Mouse (Mus musculus): ENCODE results near the gene Nop9. TPM values are rescaled to one million over a fixed set of nuclear protein-coding genes. Genes with fewer than 3 reads are reported as not detected.

Gene Nop9
- polyA plus RNA-seq, 1 experiment from 2014 or later, result 26.2 TPM

DNA sequence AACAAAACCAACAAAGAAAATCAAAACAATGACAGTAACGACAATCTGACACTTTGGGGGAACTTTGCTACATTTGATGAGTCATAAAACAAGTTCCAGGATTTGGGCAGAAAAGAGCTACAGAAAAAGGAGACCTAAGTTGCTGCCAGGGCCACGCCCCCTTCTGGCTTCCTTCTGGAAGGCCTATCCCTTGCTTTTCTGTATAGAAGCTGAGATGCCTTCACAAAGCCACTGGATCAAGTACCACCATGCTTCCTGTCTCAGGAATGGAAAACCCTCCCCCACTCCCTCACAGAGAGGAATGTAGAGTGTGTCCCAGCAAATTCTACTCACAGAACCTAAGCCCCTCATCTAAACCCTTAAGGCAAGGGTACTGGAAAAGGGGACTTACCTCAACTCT lies 48.5 kb downstream of the Nop9 start:
- Histone ChIP-seq H3K36me3 (ENCODE audit: insufficient read depth, low read length) (no peaks in the 10 kb centered on the region), H3K4me3 (replicated peaks; ENCODE audit: low read depth, low read length) (no peak overlapping the region), H3K9me3 (replicated peaks; ENCODE audit: low read length) (no peaks in the 10 kb centered on the region), H3K27ac (no peak overlapping the region), H3K27me3 (ENCODE audit: insufficient read depth, low read length) (no peaks in the 10 kb centered on the region; the same call in 1 of the 2 replicates), H3K4me1 (replicated peaks; ENCODE audit: insufficient read depth, low read length) (no peaks in the 10 kb centered on the region), H3K9ac (ENCODE audit: low read depth, low read length) (no peak overlapping the region), H3K4me2 (ENCODE audit: low read length) (no peak overlapping the region)
- DNase-seq (ENCODE audit: low spot score), result no peak
- ATAC-seq (replicated peaks; ENCODE audit: low FRiP score, low read depth), result no peak
- whole genome bisulfite sequencing, result 48% methylated on average over 2 of the region's 2 CpGs
- TF ChIP-seq CTCF (IDR thresholded peaks at IDR 0.05; ENCODE audit: low read depth), result no peak

- WGBS, result 68% methylated on average over 15 of the region's 15 CpGs
- Histone ChIP-seq H3K9ac (ENCODE audit: low read depth, low read length) (no peak overlapping the region), H3K4me1 (replicated peaks; ENCODE audit: insufficient read depth, low read length) (no peaks in the 10 kb centered on the region), H3K27ac (peak overlapping the region; percentile 60), H3K4me2 (ENCODE audit: low read length) (no peak overlapping the region), H3K9me3 (replicated peaks; ENCODE audit: low read length) (no peaks in the 10 kb centered on the region), H3K27me3 (ENCODE audit: insufficient read depth, low read length) (no peaks in the 10 kb centered on the region), H3K4me3 (replicated peaks; ENCODE audit: low read depth, low read length) (no peak overlapping the region), H3K36me3 (ENCODE audit: insufficient read depth, low read length) (no peaks in the 10 kb centered on the region)
- no peak for TF ChIP-seq CTCF (IDR thresholded peaks at IDR 0.05; ENCODE audit: low read depth)
- ATAC-seq (replicated peaks; ENCODE audit: low FRiP score, low read depth), result no peak
- no peak for DNase-seq (ENCODE audit: low spot score)
Measured at GRCm38 (mm10) chr14:55795380-55796163, 50.1 kb downstream of the Nop9 start.

Other genes starting within 250 kb of the Nop9 start
- gene Cpne6, start 235.2 kb upstream of the Nop9 start, polyA plus RNA-seq (2015; fragmentation: Nextera tagmentation; extraction: Ambion mirVana), result 0.19 and 0.28 TPM in 2 replicates
- not detected in 2 replicates for gene Nrl, start 220.7 kb upstream of the Nop9 start, polyA plus RNA-seq (2015; fragmentation: Nextera tagmentation; extraction: Ambion mirVana)
- gene Pck2, start 205.4 kb upstream of the Nop9 start, polyA plus RNA-seq (2015; fragmentation: Nextera tagmentation; extraction: Ambion mirVana), result 38.2 and 42.2 TPM in 2 replicates
- 109 and 116 TPM in 2 replicates for gene Dcaf11, start 185.7 kb upstream of the Nop9 start, polyA plus RNA-seq (2015; fragmentation: Nextera tagmentation; extraction: Ambion mirVana)
- gene A730061H03Rik, start 185.3 kb upstream of the Nop9 start, polyA plus RNA-seq (2015; fragmentation: Nextera tagmentation; extraction: Ambion mirVana), result 1.7 and 2.2 TPM in 2 replicates
- 13.0 and 13.3 TPM in 2 replicates for gene Fitm1, start 170.1 kb upstream of the Nop9 start, polyA plus RNA-seq (2015; fragmentation: Nextera tagmentation; extraction: Ambion mirVana)
- 179 and 181 TPM in 2 replicates for gene Psme1, start 167.6 kb upstream of the Nop9 start, polyA plus RNA-seq (2015; fragmentation: Nextera tagmentation; extraction: Ambion mirVana)
- 14.3 and 16.6 TPM in 2 replicates for gene Emc9, start 160.4 kb upstream of the Nop9 start, polyA plus RNA-seq (2015; fragmentation: Nextera tagmentation; extraction: Ambion mirVana)
- gene Psme2, start 154.6 kb upstream of the Nop9 start, polyA plus RNA-seq (2015; fragmentation: Nextera tagmentation; extraction: Ambion mirVana), result 281 and 286 TPM in 2 replicates
- 17.9 TPM in 2 replicates for gene Rnf31, start 154.0 kb upstream of the Nop9 start, polyA plus RNA-seq (2015; fragmentation: Nextera tagmentation; extraction: Ambion mirVana)
- gene Irf9, start 142.1 kb upstream of the Nop9 start, polyA plus RNA-seq (2015; fragmentation: Nextera tagmentation; extraction: Ambion mirVana), result 24.2 and 27.4 TPM in 2 replicates
- gene Rec8, start 127.7 kb upstream of the Nop9 start, polyA plus RNA-seq (2015; fragmentation: Nextera tagmentation; extraction: Ambion mirVana), result 12.7 and 14.9 TPM in 2 replicates
- gene Ipo4, start 109.7 kb upstream of the Nop9 start, polyA plus RNA-seq (2015; fragmentation: Nextera tagmentation; extraction: Ambion mirVana), result 58.5 and 68.7 TPM in 2 replicates
- 1.8 and 3.0 TPM in 2 replicates for gene Gm49378, start 107.8 kb upstream of the Nop9 start, polyA plus RNA-seq (2015; fragmentation: Nextera tagmentation; extraction: Ambion mirVana)
- 108 and 118 TPM in 2 replicates for gene Tm9sf1, start 101.9 kb upstream of the Nop9 start, polyA plus RNA-seq (2015; fragmentation: Nextera tagmentation; extraction: Ambion mirVana)
- gene Tssk4, start 95.5 kb upstream of the Nop9 start, polyA plus RNA-seq (2015; fragmentation: Nextera tagmentation; extraction: Ambion mirVana), result 0.47 and 1.1 TPM in 2 replicates
- 48.8 and 56.0 TPM in 2 replicates for gene Mdp1, start 85.2 kb upstream of the Nop9 start, polyA plus RNA-seq (2015; fragmentation: Nextera tagmentation; extraction: Ambion mirVana)
- 48.2 and 49.7 TPM in 2 replicates for gene Gmpr2, start 73.8 kb upstream of the Nop9 start, polyA plus RNA-seq (2015; fragmentation: Nextera tagmentation; extraction: Ambion mirVana)
- 508 and 548 TPM in 2 replicates for gene Nedd8, start 73.6 kb upstream of the Nop9 start, polyA plus RNA-seq (2015; fragmentation: Nextera tagmentation; extraction: Ambion mirVana)
- 24.6 and 29.0 TPM in 2 replicates for gene Tinf2, start 63.9 kb upstream of the Nop9 start, polyA plus RNA-seq (2015; fragmentation: Nextera tagmentation; extraction: Ambion mirVana)
- 5.9 and 7.6 TPM in 2 replicates for gene Tgm1, start 31.8 kb upstream of the Nop9 start, polyA plus RNA-seq (2015; fragmentation: Nextera tagmentation; extraction: Ambion mirVana)
- 39.9 and 43.2 TPM in 2 replicates for gene Rabggta, start 23.4 kb upstream of the Nop9 start, polyA plus RNA-seq (2015; fragmentation: Nextera tagmentation; extraction: Ambion mirVana)
- 122 and 127 TPM in 2 replicates for gene Dhrs1, start within 50 bp of the Nop9 start, polyA plus RNA-seq (2015; fragmentation: Nextera tagmentation; extraction: Ambion mirVana)
- gene Cideb, start 12.8 kb downstream of the Nop9 start, polyA plus RNA-seq (2015; fragmentation: Nextera tagmentation; extraction: Ambion mirVana), result 50.0 and 51.0 TPM in 2 replicates
- 0.68 and 0.75 TPM in 2 replicates for gene Ltb4r2, start 15.7 kb downstream of the Nop9 start, polyA plus RNA-seq (2015; fragmentation: Nextera tagmentation; extraction: Ambion mirVana)
- 0.47 and 0.71 TPM in 2 replicates for gene Ltb4r1, start 20.3 kb downstream of the Nop9 start, polyA plus RNA-seq (2015; fragmentation: Nextera tagmentation; extraction: Ambion mirVana)
- gene Adcy4, start 38.4 kb downstream of the Nop9 start, polyA plus RNA-seq (2015; fragmentation: Nextera tagmentation; extraction: Ambion mirVana), result 10.0 and 10.6 TPM in 2 replicates
- gene Ripk3, start 43.2 kb downstream of the Nop9 start, polyA plus RNA-seq (2015; fragmentation: Nextera tagmentation; extraction: Ambion mirVana), result 20.4 and 24.7 TPM in 2 replicates
- 16.8 and 19.7 TPM in 2 replicates for gene Nfatc4, start 77.5 kb downstream of the Nop9 start, polyA plus RNA-seq (2015; fragmentation: Nextera tagmentation; extraction: Ambion mirVana)
- 8.4 and 8.9 TPM in 2 replicates for gene Nynrin, start 108.3 kb downstream of the Nop9 start, polyA plus RNA-seq (2015; fragmentation: Nextera tagmentation; extraction: Ambion mirVana)
- 0.20 and 0.28 TPM in 2 replicates for gene Cbln3, start 138.7 kb downstream of the Nop9 start, polyA plus RNA-seq (2015; fragmentation: Nextera tagmentation; extraction: Ambion mirVana)
- gene Khnyn, start 139.3 kb downstream of the Nop9 start, polyA plus RNA-seq (2015; fragmentation: Nextera tagmentation; extraction: Ambion mirVana), result 8.1 and 9.8 TPM in 2 replicates
- gene Sdr39u1, start 154.6 kb downstream of the Nop9 start, polyA plus RNA-seq (2015; fragmentation: Nextera tagmentation; extraction: Ambion mirVana), result 85.3 and 86.0 TPM in 2 replicates
- 1.8 and 5.8 TPM in 2 replicates for gene Cma1, start 199.0 kb downstream of the Nop9 start, polyA plus RNA-seq (2015; fragmentation: Nextera tagmentation; extraction: Ambion mirVana)
- not detected in 2 replicates for gene Cma2, start 205.3 kb downstream of the Nop9 start, polyA plus RNA-seq (2015; fragmentation: Nextera tagmentation; extraction: Ambion mirVana)